In the genomic region with DNA sequence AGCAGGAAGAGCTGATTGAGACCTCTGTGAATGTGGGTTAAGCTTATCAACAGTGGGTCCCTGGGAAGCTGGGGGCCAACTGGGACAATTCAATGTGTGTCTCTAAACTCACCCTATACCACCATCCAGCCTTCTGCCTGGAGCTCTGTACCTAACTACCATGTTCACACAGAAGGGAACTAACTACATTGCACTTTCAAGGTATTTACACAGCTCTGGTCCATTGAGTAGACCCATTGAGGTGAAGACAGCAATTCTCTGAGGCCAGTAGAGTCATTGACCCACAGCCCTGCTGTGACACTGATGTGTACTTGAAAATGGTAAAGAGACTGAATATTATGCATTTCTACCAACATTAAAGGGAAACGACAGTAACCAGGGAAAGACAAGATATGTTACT, we compare ENCODE assay signal across 29 mouse cellular contexts.
"Had no signal": no experiment of that assay in that cellular context is flagged by ENCODE, and none has a peak within 500 bp of the region (broad histone marks: within the 10 kb centered on the region; RNA-seq: fewer than 3 reads in every experiment).

No protein-coding gene starts in this region.

- H3K4me3 ChIP-seq: embryonic facial prominence, embryonic 10.5 days; embryonic facial prominence, embryonic 12.5 days; embryonic facial prominence, embryonic 13.5 days; embryonic facial prominence, embryonic 15.5 days; erythroblast, embryonic 14.5 days; forebrain, embryonic 10.5 days; forebrain, embryonic 12.5 days; forebrain, embryonic 13.5 days; forebrain, embryonic 15.5 days; gastrocnemius, adult 2 months; heart, adult 2 months had no signal

- H3K9ac ChIP-seq: embryonic facial prominence, embryonic 12.5 days; embryonic facial prominence, embryonic 13.5 days; embryonic facial prominence, embryonic 15.5 days; forebrain, embryonic 12.5 days; forebrain, embryonic 13.5 days; forebrain, embryonic 15.5 days; forebrain, postnatal 0 days had no signal

- H3K27ac ChIP-seq: embryonic facial prominence, embryonic 10.5 days; embryonic facial prominence, embryonic 12.5 days; embryonic facial prominence, embryonic 13.5 days; embryonic facial prominence, embryonic 15.5 days; forebrain, embryonic 10.5 days; forebrain, embryonic 12.5 days; forebrain, embryonic 13.5 days; forebrain, embryonic 15.5 days; gastrocnemius, adult 2 months; heart, adult 2 months had no signal

- H3K9me3 ChIP-seq: embryonic facial prominence, embryonic 10.5 days; embryonic facial prominence, embryonic 12.5 days; embryonic facial prominence, embryonic 13.5 days; embryonic facial prominence, embryonic 15.5 days; forebrain, embryonic 10.5 days; forebrain, embryonic 12.5 days; forebrain, embryonic 13.5 days; forebrain, embryonic 15.5 days had no signal

- H3K4me2 ChIP-seq: embryonic facial prominence, embryonic 12.5 days; embryonic facial prominence, embryonic 13.5 days; embryonic facial prominence, embryonic 15.5 days; forebrain, embryonic 12.5 days; forebrain, embryonic 13.5 days; forebrain, embryonic 15.5 days had no signal

- H3K27me3 ChIP-seq: embryonic facial prominence, embryonic 12.5 days; embryonic facial prominence, embryonic 13.5 days; embryonic facial prominence, embryonic 15.5 days; forebrain, embryonic 12.5 days; forebrain, embryonic 13.5 days; forebrain, embryonic 15.5 days had no signal

- H3K4me1 ChIP-seq: embryonic facial prominence, embryonic 10.5 days; embryonic facial prominence, embryonic 12.5 days; embryonic facial prominence, embryonic 13.5 days; embryonic facial prominence, embryonic 15.5 days; forebrain, embryonic 10.5 days; forebrain, embryonic 12.5 days; forebrain, embryonic 13.5 days; forebrain, embryonic 15.5 days had no signal

- DNase-seq: cerebellum, adult 2 months; cerebellum, adult 8-10 months; cerebellum, adult 9-10 months; cerebellum, adult 9-11 months; cerebellum, postnatal 10 days; cerebellum, postnatal 14 days; cerebellum, postnatal 25 days; cerebellum, postnatal 36 days; embryo, embryonic 11 days; forebrain, postnatal 0 days; gastrocnemius, adult 2 months; gastrocnemius, postnatal 10 days; gastrocnemius, postnatal 14 days; gastrocnemius, postnatal 25 days; gastrocnemius, postnatal 36 days; heart, adult 11 months; heart, adult 18-20 months; heart, adult 2 months had no signal

- H3K36me3 ChIP-seq: embryonic facial prominence, embryonic 10.5 days; embryonic facial prominence, embryonic 12.5 days; embryonic facial prominence, embryonic 13.5 days; embryonic facial prominence, embryonic 15.5 days; forebrain, embryonic 10.5 days; forebrain, embryonic 12.5 days; forebrain, embryonic 15.5 days had no signal

- ATAC-seq: forebrain, embryonic 13.5 days; forebrain, embryonic 14.5 days; forebrain, embryonic 15.5 days; forebrain, embryonic 16.5 days; forebrain, postnatal 0 days had no signal
